Mouse (Mus musculus): ENCODE data around the gene Abcc4.
A peak's percentile ranks its signal among the peaks of the same experiment; 100 is the strongest.

DNA sequence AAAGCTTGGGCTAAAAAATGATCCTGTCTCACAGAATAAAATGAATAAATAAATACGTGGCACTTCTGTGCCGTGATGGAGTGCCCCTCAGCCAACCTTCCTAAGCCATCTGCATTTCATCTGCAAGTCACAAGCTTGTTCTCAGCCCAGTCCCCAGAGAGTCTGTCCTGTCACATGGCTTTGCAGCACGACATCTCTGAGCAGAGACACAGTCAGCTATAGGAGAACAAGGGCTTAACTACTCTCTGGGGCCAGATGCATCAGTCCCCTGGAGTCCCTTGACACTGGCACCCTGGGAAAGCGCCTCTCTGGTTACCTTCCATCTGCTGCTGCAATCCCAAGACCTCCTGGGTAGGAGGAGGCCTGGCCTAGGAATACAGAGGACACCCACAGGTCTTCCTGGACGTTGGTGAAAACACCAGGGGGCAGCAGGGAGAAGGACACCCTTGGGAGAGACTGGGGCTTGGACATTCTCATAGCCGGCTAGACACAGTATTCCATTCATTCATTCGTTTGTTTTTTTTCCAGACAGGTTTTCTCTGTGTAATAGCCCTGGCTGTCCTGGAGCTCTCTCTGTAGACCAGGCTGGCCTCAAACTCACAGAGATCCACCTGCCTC is 3.9 kb downstream of the Abcc4 start:
- TF ChIP-seq CTCF (IDR thresholded peaks at IDR 0.05; ENCODE audit: low read depth) (peak; percentile 76), EP300 (IDR thresholded peaks at IDR 0.05; ENCODE audit: low read depth) (no peak)

Measured in liver, postnatal 0 days (tissue).